Mouse (Mus musculus) midbrain, embryonic 14.5 days (tissue): ENCODE data around the gene Gzmf. TPM values are rescaled to one million over a fixed set of nuclear protein-coding genes. Genes with fewer than 3 reads are reported as not detected.
"Not testable (repeated sequence)": the region's sequence is repeated elsewhere in the genome, so short reads cannot be mapped to it uniquely, and the experiment has no call there.

Experiments used
- ATAC-seq: fragments of 200-750 bp; cut with Nextera tagmentation; 2 replicates; pipeline ENCODE4 v1.8.0; 2017; ENCODE audit warnings: moderate number of reproducible peaks, moderate library complexity; ENCODE audit not compliant: low FRiP score, low TSS enrichment
- DNase-seq: peaks from one replicate; pipeline ENCODE4 v3.0.0-alpha.2; 2015
- H3K27ac ChIP-seq: fragments of 300-500 bp; sonication (generic); replicated peaks from 2 replicates; pipeline ENCODE4 v1.5.1; 2014; ENCODE audit warnings: mild to moderate bottlenecking, low read depth, low read length, moderate library complexity
- H3K27me3 ChIP-seq: fragments of 300-500 bp; sonication (generic); 2 replicates; pipeline ENCODE4 v1.6.1; 2014; ENCODE audit warnings: low read length, control low read depth, mixed read lengths; ENCODE audit not compliant: control insufficient read depth, insufficient read depth
- H3K36me3 ChIP-seq: fragments of 300-500 bp; sonication (generic); 2 replicates; pipeline ENCODE4 v1.6.1; 2014; ENCODE audit warnings: low read length, control low read depth; ENCODE audit not compliant: control insufficient read depth, insufficient read depth
- H3K4me1 ChIP-seq: fragments of 300-500 bp; sonication (generic); 2 replicates; pipeline ENCODE4 v1.6.1; 2014; ENCODE audit warnings: mild to moderate bottlenecking, antibody characterized with exemption, low read length, control low read depth; ENCODE audit not compliant: control insufficient read depth, insufficient read depth
- H3K4me2 ChIP-seq: fragments of 300-500 bp; sonication (generic); 2 replicates; pipeline ENCODE4 v1.6.1; 2014; ENCODE audit warnings: mild to moderate bottlenecking, low read length, moderate library complexity
- H3K4me3 ChIP-seq: fragments of 300-500 bp; sonication (generic); replicated peaks from 2 replicates; pipeline ENCODE4 v1.5.1; 2014; ENCODE audit warnings: low read depth, low read length
- H3K9ac ChIP-seq: fragments of 300-500 bp; sonication (generic); replicated peaks from 2 replicates; pipeline ENCODE4 v1.6.1; 2014; ENCODE audit warnings: mild to moderate bottlenecking, low read length, moderate library complexity
- H3K9me3 ChIP-seq: fragments of 300-500 bp; sonication (generic); 2 replicates; pipeline ENCODE4 v1.6.1; 2016; ENCODE audit warnings: low read length, control low read depth, mixed read lengths; ENCODE audit not compliant: control insufficient read depth
- WGBS: fragments of 180-500 bp; shearing (Covaris S2); extraction: QIAGEN DNeasy Blood & Tissue Kit; methylation state at CpG from one replicate; pipeline ENCODE4 v1.1.7; 2014; 5-methylcytosine and 5-hydroxymethylcytosine counted together
- polyA plus RNA-seq: library from polyadenylated mRNA; unstranded; fragments of >200 nt; fragmentation: Nextera tagmentation; extraction: Ambion mirVana; gene quantifications from 2 replicates; pipeline ENCODE4 v1.2.1, GENCODE M21; 2014

Gene Gzmf
- polyA plus RNA-seq, 1 experiment from 2014 or later, result not detected

DNA sequence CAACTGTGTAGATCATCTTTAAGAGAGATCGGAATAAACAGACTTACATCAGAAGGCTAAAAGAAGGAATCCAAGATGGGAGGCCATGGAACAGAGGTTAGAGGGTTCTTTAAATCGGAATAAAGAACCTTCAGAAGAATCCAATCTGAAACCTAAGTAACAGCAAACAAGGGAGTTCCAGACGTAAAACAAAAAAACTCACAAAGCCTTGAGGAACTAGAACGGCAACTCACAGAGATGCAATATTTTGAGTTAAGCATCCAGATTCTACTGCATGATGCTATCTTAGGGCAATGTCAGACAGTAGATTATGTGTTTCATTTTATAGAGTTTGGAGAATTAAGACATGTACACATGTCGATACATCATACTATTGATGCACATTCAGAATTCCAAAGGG is 36.7 kb downstream of the Gzmf start, which contains the start of gene Gzmn:
Gene Gzmn (minus strand): TSS at position 101 of the 400 bp plus-strand sequence.
- H3K4me1 ChIP-seq, result no peaks in the 10 kb centered on the region
- no peaks in the 10 kb centered on the region for H3K9me3 ChIP-seq
- H3K4me2 ChIP-seq, result no peak within 1 kb of the TSS
- no peak within 1 kb of the TSS for H3K27ac ChIP-seq
- ATAC-seq (no peak), DNase-seq (no peak)
- H3K9ac ChIP-seq, result no peak within 1 kb of the TSS
- H3K36me3 ChIP-seq, result no peaks in the 10 kb centered on the region
- H3K4me3 ChIP-seq, result no peak within 1 kb of the TSS
- no peaks in the 10 kb centered on the region for H3K27me3 ChIP-seq
- WGBS, result 93% methylated on average over 5 of the region's 5 CpGs

DNA sequence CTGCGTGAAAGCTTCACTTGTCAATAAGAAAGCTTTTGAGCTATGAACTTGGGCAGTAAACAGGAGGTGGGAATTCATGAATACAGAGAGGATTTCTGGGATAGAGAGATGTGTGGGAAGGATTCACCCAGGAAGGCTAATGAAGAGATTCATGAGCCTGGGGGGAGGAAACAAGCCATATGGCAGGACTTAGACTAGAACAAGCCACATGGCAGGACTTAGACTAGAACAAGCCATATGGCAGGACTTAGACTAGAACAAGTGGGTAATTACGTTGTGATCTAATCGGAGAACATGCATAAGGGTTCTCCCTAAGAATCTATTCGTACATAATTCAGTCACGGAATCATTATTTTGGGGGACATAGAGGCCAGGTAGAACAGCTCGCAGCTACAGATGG is 37.8 kb downstream of the Gzmf start:
- no peak overlapping the region for H3K4me3 ChIP-seq
- 92% methylated on average over 6 of the region's 6 CpGs for WGBS
- no peak overlapping the region for H3K9ac ChIP-seq
- no peaks in the 10 kb centered on the region for H3K36me3 ChIP-seq
- no peak overlapping the region for H3K4me2 ChIP-seq
- no peak overlapping the region for H3K27ac ChIP-seq
- ATAC-seq (no peak), DNase-seq (no peak)
- H3K9me3 ChIP-seq, result no peaks in the 10 kb centered on the region
- no peaks in the 10 kb centered on the region for H3K27me3 ChIP-seq
- no peaks in the 10 kb centered on the region for H3K4me1 ChIP-seq

DNA sequence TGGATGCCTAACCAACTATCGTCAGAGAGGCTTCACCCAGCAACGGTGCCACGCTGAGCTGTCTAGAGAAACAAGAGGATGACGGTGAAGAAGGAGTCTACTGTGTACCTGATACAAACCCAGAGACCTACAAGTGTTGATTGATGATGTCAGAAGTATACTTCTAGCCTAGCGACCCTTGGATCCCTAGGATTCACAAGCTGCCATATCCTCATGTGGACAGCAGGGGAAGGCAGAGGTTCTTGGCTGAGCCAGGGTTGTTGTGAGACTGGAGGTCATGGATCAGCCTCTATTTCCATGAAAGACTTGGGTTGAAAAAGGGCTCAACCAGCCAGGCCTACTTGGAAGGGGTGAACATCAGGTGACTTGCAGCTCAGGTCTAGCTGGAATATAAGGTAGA is 38.5 kb downstream of the Gzmf start:
- no peak overlapping the region for H3K4me2 ChIP-seq
- H3K4me3 ChIP-seq, result no peak overlapping the region
- no peaks in the 10 kb centered on the region for H3K9me3 ChIP-seq
- no peak overlapping the region for H3K27ac ChIP-seq
- no peaks in the 10 kb centered on the region for H3K27me3 ChIP-seq
- no peak for DNase-seq
- H3K4me1 ChIP-seq, result no peaks in the 10 kb centered on the region
- H3K9ac ChIP-seq, result no peak overlapping the region
- H3K36me3 ChIP-seq, result no peaks in the 10 kb centered on the region
- ATAC-seq, result no peak
- 94% methylated on average over 5 of the region's 5 CpGs for WGBS

DNA sequence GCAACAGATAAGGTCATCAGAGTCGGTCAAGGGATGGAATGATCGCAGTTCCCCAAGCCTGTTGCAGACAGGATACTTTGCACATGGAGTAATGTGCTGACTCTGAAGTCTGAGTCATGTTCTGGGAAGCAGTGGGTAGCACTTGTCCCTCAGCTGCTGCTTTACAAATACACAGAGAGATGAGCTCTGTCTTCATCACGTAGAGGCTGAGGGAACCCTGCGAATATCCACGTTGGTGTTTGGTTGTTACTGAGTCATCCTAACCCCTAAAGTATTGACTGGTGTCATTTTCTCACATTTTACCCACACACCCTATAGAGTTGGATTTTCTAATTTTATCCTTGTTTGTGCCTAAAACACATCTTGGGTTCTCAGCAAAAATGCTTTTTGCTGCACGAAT is 43.2 kb downstream of the Gzmf start:
- Histone ChIP-seq H3K4me2 (no peak overlapping the region), H3K36me3 (no peaks in the 10 kb centered on the region), H3K4me1 (no peaks in the 10 kb centered on the region), H3K4me3 (no peak overlapping the region), H3K9ac (no peak overlapping the region), H3K27me3 (no peaks in the 10 kb centered on the region), H3K9me3 (no peaks in the 10 kb centered on the region), H3K27ac (no peak overlapping the region)
- no peak for DNase-seq
- no peak for ATAC-seq
- 85% methylated on average over 6 of the region's 6 CpGs for WGBS

DNA sequence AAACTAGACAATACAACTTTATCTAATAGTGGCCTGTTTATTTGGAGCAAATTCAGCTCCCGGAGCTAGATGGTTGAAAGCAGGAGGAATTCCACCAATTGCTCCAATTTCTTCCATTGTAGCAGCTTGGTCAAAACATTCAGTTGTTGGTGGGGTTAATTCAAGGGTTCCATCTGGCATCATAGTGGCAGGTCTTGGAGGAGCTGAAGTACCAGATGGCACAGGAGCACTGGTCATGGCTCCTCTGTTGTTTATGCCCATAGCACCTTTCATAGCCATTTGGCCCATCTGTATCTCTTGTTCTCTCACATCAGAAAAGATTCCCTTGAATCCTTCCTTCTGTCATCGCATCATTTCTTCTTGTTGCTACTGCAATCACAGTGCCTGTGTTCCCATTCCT is 49.1 kb downstream of the Gzmf start:
- 93% methylated on average over 2 of the region's 2 CpGs for WGBS
- Histone ChIP-seq H3K27me3 (no peaks in the 10 kb centered on the region), H3K4me2 (no peak overlapping the region), H3K9ac (no peak overlapping the region), H3K9me3 (no peaks in the 10 kb centered on the region), H3K36me3 (no peaks in the 10 kb centered on the region), H3K4me1 (no peaks in the 10 kb centered on the region), H3K4me3 (no peak overlapping the region), H3K27ac (no peak overlapping the region)
- no peak for DNase-seq
- ATAC-seq, result no peak

DNA sequence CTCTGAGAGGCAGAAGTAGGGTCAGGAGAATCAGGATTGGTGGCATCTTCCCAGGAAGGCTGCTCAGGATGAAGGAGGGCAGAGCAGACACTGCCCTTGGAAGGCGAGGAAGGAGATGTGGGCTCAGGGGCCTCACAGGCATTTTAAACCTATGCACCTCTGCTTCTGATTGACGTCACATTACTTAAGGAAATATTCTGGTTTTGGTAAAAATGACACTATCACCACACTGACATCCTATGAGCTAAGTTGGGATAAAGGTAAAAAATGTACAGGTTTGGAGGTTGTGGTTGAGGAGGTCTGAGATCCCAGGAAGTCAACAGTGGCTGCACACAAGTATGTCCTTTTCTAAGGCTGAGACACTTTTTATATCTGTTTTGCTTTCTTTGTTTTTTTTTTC is 51.7 kb downstream of the Gzmf start, which contains the start of gene Gzmg:
Gene Gzmg (minus strand): TSS at position 101 of the 400 bp plus-strand sequence.
- not testable (repeated sequence) for H3K9ac ChIP-seq, H3K27me3 ChIP-seq, ATAC-seq, H3K27ac ChIP-seq, H3K4me3 ChIP-seq, DNase-seq, H3K9me3 ChIP-seq, H3K4me1 ChIP-seq, H3K36me3 ChIP-seq, H3K4me2 ChIP-seq
- WGBS, result 83% methylated on average over 2 of the region's 2 CpGs

DNA sequence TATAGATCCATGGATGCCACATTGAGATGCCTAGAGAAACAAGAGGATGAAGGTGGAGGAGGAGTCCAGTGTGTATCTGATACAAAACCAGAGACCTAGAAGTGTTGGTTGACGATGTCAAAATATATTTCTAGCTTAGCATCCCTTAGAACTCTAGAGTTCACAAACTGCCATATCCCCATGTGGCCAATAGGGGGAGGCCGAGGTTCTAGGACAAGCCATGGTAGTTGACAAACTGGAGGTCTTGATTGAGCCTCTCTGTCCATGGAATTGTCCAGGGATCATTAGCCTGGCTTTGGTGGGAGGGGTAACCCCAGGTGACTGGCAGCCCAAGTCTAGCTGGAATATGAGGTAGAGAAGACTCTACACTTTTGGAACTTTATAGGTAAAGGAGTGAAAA is 55.9 kb downstream of the Gzmf start:
- ATAC-seq, result no peak
- Histone ChIP-seq H3K4me3 (no peak overlapping the region), H3K36me3 (no peaks in the 10 kb centered on the region), H3K4me1 (no peaks in the 10 kb centered on the region), H3K27me3 (no peaks in the 10 kb centered on the region), H3K9me3 (no peaks in the 10 kb centered on the region), H3K9ac (no peak overlapping the region), H3K4me2 (no peak overlapping the region), H3K27ac (no peak overlapping the region)
- 71% methylated on average over 2 of the region's 2 CpGs for WGBS
- DNase-seq, result no peak

Other genes starting within 250 kb of the Gzmf start
- gene Mcpt1, start 193.4 kb downstream of the Gzmf start, polyA plus RNA-seq, result not detected in 2 replicates
- not detected in 2 replicates for gene Mcpt9, start 180.9 kb downstream of the Gzmf start, polyA plus RNA-seq
- gene Mcpt2, start 169.4 kb downstream of the Gzmf start, polyA plus RNA-seq, result not detected in 2 replicates
- not detected in 2 replicates for gene Mcpt4, start 149.1 kb downstream of the Gzmf start, polyA plus RNA-seq
- not detected in 2 replicates for gene Mcpt8, start 126.1 kb downstream of the Gzmf start, polyA plus RNA-seq
- gene Ctsg, start 108.8 kb downstream of the Gzmf start, polyA plus RNA-seq, result not detected in 2 replicates
- gene Gzme, start 90.8 kb downstream of the Gzmf start, polyA plus RNA-seq, result not detected in 2 replicates
- not detected in 2 replicates for gene Gzmd, start 78.8 kb downstream of the Gzmf start, polyA plus RNA-seq
- not detected in 2 replicates for gene Gzmg, start 51.8 kb downstream of the Gzmf start, polyA plus RNA-seq
- gene Gzmn, start 36.8 kb downstream of the Gzmf start, polyA plus RNA-seq, result not detected in 2 replicates
- gene Gzmc, start 23.2 kb upstream of the Gzmf start, polyA plus RNA-seq, result not detected in 2 replicates
- not detected in 2 replicates for gene Gzmb, start 50.8 kb upstream of the Gzmf start, polyA plus RNA-seq
- gene Atp12a, start 153.7 kb upstream of the Gzmf start, polyA plus RNA-seq, result 0.37 TPM in 1 of 2 replicates, not detected in the other
- gene Rnf17, start 191.2 kb upstream of the Gzmf start, polyA plus RNA-seq, result 1.2 and 2.4 TPM in 2 replicates